ENCODE assay signal across 9 mouse cellular contexts in genomic region chr14:12346011-12346864, GRCm38 (mm10). TPM values are rescaled to one million over a fixed set of nuclear protein-coding genes. Genes with fewer than 3 reads are reported as not detected.
DNase-seq lines count a peak whose midpoint lies in the region; ATAC-seq and TF ChIP-seq lines count a peak whose summit lies in the region.
"Had no signal": no experiment of that assay in that cellular context is flagged by ENCODE, and none has a peak within 500 bp of the region (broad histone marks: within the 10 kb centered on the region; RNA-seq: fewer than 3 reads in every experiment).

No protein-coding gene starts in this region.

- peak overlapping the region; percentile 37 for H3K4me3 ChIP-seq in lung, embryonic 16.5 days (ENCODE audit: low read length)
- H3K4me3 ChIP-seq in intestine, postnatal 0 days (ENCODE audit: low read depth, low read length): peak overlapping the region; percentile 23
- peak overlapping the region; percentile 19 for H3K4me3 ChIP-seq in stomach, embryonic 15.5 days (replicated peaks)

- H3K4me2 ChIP-seq in lung, embryonic 16.5 days (ENCODE audit: low read depth, low read length): peak overlapping the region; percentile 46
- H3K4me2 ChIP-seq in intestine, postnatal 0 days (replicated peaks; ENCODE audit: low read depth): peak overlapping the region; percentile 18
- H3K4me2 ChIP-seq in stomach, embryonic 15.5 days: peak overlapping the region; percentile 41

- TF ChIP-seq CTCF in intestine, postnatal 0 days (IDR thresholded peaks at IDR 0.05; ENCODE audit: low read depth): no peak

- no peaks in the 10 kb centered on the region for H3K9me3 ChIP-seq in lung, embryonic 16.5 days (ENCODE audit: control insufficient read depth, low read length)
- H3K9me3 ChIP-seq in intestine, postnatal 0 days (ENCODE audit: control insufficient read depth): no peaks in the 10 kb centered on the region
- no peaks in the 10 kb centered on the region for H3K9me3 ChIP-seq in stomach, embryonic 15.5 days

- peak; percentile 16 for DNase-seq in adrenal gland, adult 2 months
- no peak for DNase-seq in adrenal gland, adult 8-10 months
- DNase-seq in lung, postnatal 10 days: no peak
- DNase-seq in left cerebral cortex, postnatal 14 days (ENCODE audit: low spot score in 2 of 2): no peak

- H3K4me1 ChIP-seq in lung, embryonic 16.5 days (replicated peaks; ENCODE audit: control insufficient read depth, insufficient read depth, low read length): no peaks in the 10 kb centered on the region; the same call in 1 of the 2 replicates
- H3K4me1 ChIP-seq in intestine, postnatal 0 days (replicated peaks; ENCODE audit: control insufficient read depth, insufficient read depth, low read length): no peaks in the 10 kb centered on the region
- H3K4me1 ChIP-seq in stomach, embryonic 15.5 days: peaks cover 25% of the 10 kb centered on the region

- no peak for ATAC-seq in lung, embryonic 16.5 days (ENCODE audit: low read depth)
- no peak for ATAC-seq in intestine, postnatal 0 days
- ATAC-seq in stomach, embryonic 15.5 days (ENCODE audit: insufficient read depth, low FRiP score, low read depth): no peak
- ATAC-seq in activated CD4-positive, CD25-positive, alpha-beta regulatory T cell, adult 4 months: no peak

- intact Hi-C loops in left cerebral cortex, postnatal 14 days (cut with DNase I): loop anchor here (5.0 kb wide), 1 partner anchor 46 kb away; no protein-coding TSS in a partner anchor

- peaks cover 96% of the 10 kb centered on the region for H3K27me3 ChIP-seq in lung, embryonic 16.5 days (ENCODE audit: control insufficient read depth, insufficient read depth, low read depth, low read length)
- H3K27me3 ChIP-seq in intestine, postnatal 0 days (replicated peaks; ENCODE audit: control insufficient read depth, insufficient read depth, low read length): peaks cover 92% of the 10 kb centered on the region
- H3K27me3 ChIP-seq in stomach, embryonic 15.5 days (replicated peaks): peaks cover 99% of the 10 kb centered on the region

- no peak overlapping the region for H3K27ac ChIP-seq in lung, embryonic 16.5 days (ENCODE audit: low read length)
- no peak overlapping the region for H3K27ac ChIP-seq in intestine, postnatal 0 days (ENCODE audit: low read depth, low read length)
- H3K27ac ChIP-seq in stomach, embryonic 15.5 days: no peak overlapping the region

- WGBS in lung, embryonic 16.5 days: under 1% methylated on average over 50 of the region's 50 CpGs
- WGBS in intestine, postnatal 0 days: 2% methylated on average over 50 of the region's 50 CpGs
- 1% methylated on average over 50 of the region's 50 CpGs for whole genome bisulfite sequencing in stomach, embryonic 15.5 days

- H3K9ac ChIP-seq in lung, embryonic 16.5 days (ENCODE audit: low read length): no peak overlapping the region
- H3K9ac ChIP-seq in intestine, postnatal 0 days (ENCODE audit: low read depth, low read length): no peak overlapping the region
- H3K9ac ChIP-seq in stomach, embryonic 15.5 days: no peak overlapping the region

- H3K36me3 ChIP-seq in lung, embryonic 16.5 days (ENCODE audit: control insufficient read depth, insufficient read depth, low read length): no peaks in the 10 kb centered on the region
- no peaks in the 10 kb centered on the region for H3K36me3 ChIP-seq in intestine, postnatal 0 days (ENCODE audit: control insufficient read depth, insufficient read depth)
- no peaks in the 10 kb centered on the region for H3K36me3 ChIP-seq in stomach, embryonic 15.5 days

RNA-seq across cellular contexts. Expression of gene Fezf2, which starts 1.8 kb away (rescaled TPM):
- total RNA-seq in adrenal gland, adult 2 months (2021): not detected
- not detected in 2 replicates for polyA plus RNA-seq in adrenal gland, adult 2 months (2012; rRNA removed)
- total RNA-seq in adrenal gland, adult 8-10 months (2022): not detected
- 0.09 TPM in 1 of 2 replicates, not detected in the other for polyA plus RNA-seq in lung, embryonic 16.5 days (2015; fragmentation: Nextera tagmentation; extraction: Ambion mirVana)
- not detected in 2 replicates for polyA plus RNA-seq in intestine, postnatal 0 days (2015; fragmentation: Nextera tagmentation; extraction: Ambion mirVana)
- polyA plus RNA-seq in stomach, embryonic 15.5 days (2015; fragmentation: Nextera tagmentation; extraction: Ambion mirVana): not detected in 2 replicates
- polyA plus RNA-seq in activated CD4-positive, CD25-positive, alpha-beta regulatory T cell, adult 4 months (2017; shearing (Covaris generic)): under 1 TPM in 1 of 2 experiments, not detected in 1; 0.15 TPM
- total RNA-seq in left cerebral cortex, postnatal 14 days (2021): 10 to 100 TPM; 28.8 to 40.9 TPM
- polyA plus RNA-seq: large intestine, adult 2 months had no signal
